Mouse (Mus musculus) gastrocnemius, postnatal 10 days (tissue): Measurements from ENCODE around the gene Themis2. TPM values are rescaled to one million over a fixed set of nuclear protein-coding genes. Genes with fewer than 3 reads are reported as not detected.

Source experiments
- DNase-seq: peaks from one replicate; pipeline ENCODE4 v3.0.0; 2021; ENCODE audit warnings: mixed read lengths
- long read RNA-seq, 2 experiments: library from polyadenylated mRNA; stranded (forward); transcript quantifications; one replicate each; pipeline ENCODE4 v2.0.0; 2021
- total RNA-seq, 2 experiments: library from RNA; stranded (reverse); gene quantifications; 2 replicates each; pipeline ENCODE4 v1.2.3; 2021

Gene Themis2
- 1 to 10 TPM; 1.6 to 2.8 TPM for total RNA-seq
- long read RNA-seq, experiment 1, partial matches to known transcripts = 0 of 4 reads
- long read RNA-seq, experiment 1, other reads (novel, unspliced or antisense) = 1 of 4 reads
- long read RNA-seq, experiment 2, partial matches to known transcripts = 0 of 2 reads
- long read RNA-seq, experiment 2, other reads (novel, unspliced or antisense) = 0 of 2 reads

- DNase-seq = peak; percentile 77
Measured at GRCm38 (mm10) chr4:132796196-132796886, at the start of gene Themis2. Gene Themis2 (minus strand): TSS chr4:132796387.

- no peak for DNase-seq
Measured at GRCm38 (mm10) chr4:132843705-132844071, 47.5 kb upstream of the Themis2 start.

- DNase-seq = peak; percentile 83
Measured at GRCm38 (mm10) chr4:132842970-132843704, 47.0 kb upstream of the Themis2 start, which contains the start of gene Ppp1r8. Gene Ppp1r8 (minus strand): TSS chr4:132843169.

- DNase-seq = peak; percentile 17
Measured at GRCm38 (mm10) chr4:132842281-132842906, 46.2 kb upstream of the Themis2 start.

GRCm38 (mm10) chr4:132841493-132841892, 45.3 kb upstream of the Themis2 start:
- no peak for DNase-seq

- peak; percentile 78 for DNase-seq
Measured at GRCm38 (mm10) chr4:132823614-132824366, 27.6 kb upstream of the Themis2 start.

GRCm38 (mm10) chr4:132818442-132818841, 22.3 kb upstream of the Themis2 start:
- DNase-seq = no peak

- no peak for DNase-seq
Measured at GRCm38 (mm10) chr4:132816855-132817254, 20.7 kb upstream of the Themis2 start.

- DNase-seq = no peak
Measured at GRCm38 (mm10) chr4:132816404-132816803, 20.2 kb upstream of the Themis2 start.

- no peak for DNase-seq
Measured at GRCm38 (mm10) chr4:132809621-132810020, 13.4 kb upstream of the Themis2 start.

GRCm38 (mm10) chr4:132807771-132808641, 11.8 kb upstream of the Themis2 start:
- DNase-seq = no peak

GRCm38 (mm10) chr4:132806620-132807191, 10.5 kb upstream of the Themis2 start:
- no peak for DNase-seq

- no peak for DNase-seq
Measured at GRCm38 (mm10) chr4:132805599-132806197, 9.5 kb upstream of the Themis2 start.

GRCm38 (mm10) chr4:132805146-132805545, 9.0 kb upstream of the Themis2 start:
- DNase-seq = no peak

- no peak for DNase-seq
Measured at GRCm38 (mm10) chr4:132804331-132804730, 8.1 kb upstream of the Themis2 start.

- no peak for DNase-seq
Measured at GRCm38 (mm10) chr4:132803876-132804275, 7.7 kb upstream of the Themis2 start.

GRCm38 (mm10) chr4:132803212-132803611, 7.0 kb upstream of the Themis2 start:
- DNase-seq = no peak

GRCm38 (mm10) chr4:132802171-132802637, 6.0 kb upstream of the Themis2 start:
- no peak for DNase-seq

- no peak for DNase-seq
Measured at GRCm38 (mm10) chr4:132801176-132802077, 5.2 kb upstream of the Themis2 start.
